Mouse (Mus musculus): Measurements from ENCODE around the gene Ldlr. TPM values are rescaled to one million over a fixed set of nuclear protein-coding genes. Genes with fewer than 3 reads are reported as not detected.

The Ldlr gene
- total and polyA plus RNA-seq, 2 experiments from 2014 or later = 9.6 to 27.7 TPM

- H3K4me1 ChIP-seq (ENCODE audit: insufficient read depth, low read length) = no peaks in the 10 kb centered on the region
- no peak overlapping the region for H3K4me3 ChIP-seq (ENCODE audit: low read depth, low read length)
- H3K27ac ChIP-seq (ENCODE audit: low read depth, low read length) = no peak overlapping the region
- WGBS = 86% methylated on average over 3 of the region's 3 CpGs
- H3K9ac ChIP-seq (replicated peaks; ENCODE audit: low read length, poor library complexity, severe bottlenecking) = no peak overlapping the region
- TF ChIP-seq CTCF (IDR thresholded peaks at IDR 0.05) = no peak
- no peak for ATAC-seq (ENCODE audit: low FRiP score)
- DNase-seq (ENCODE audit: low spot score) = no peak
- no peaks in the 10 kb centered on the region for H3K9me3 ChIP-seq (ENCODE audit: low read length)
- H3K4me2 ChIP-seq (ENCODE audit: low read depth, low read length, poor library complexity, severe bottlenecking) = no peak overlapping the region
- peaks cover 55% of the 10 kb centered on the region for H3K36me3 ChIP-seq (ENCODE audit: insufficient read depth, low read length)
- no peaks in the 10 kb centered on the region for H3K27me3 ChIP-seq (ENCODE audit: insufficient read depth, low read length)
These were observed 33.3 kb upstream of the Ldlr start for GRCm38 (mm10) chr9:21690031-21690430.

GRCm38 (mm10) chr9:21691862-21692261, 31.4 kb upstream of the Ldlr start:
- no peak overlapping the region for H3K9ac ChIP-seq (replicated peaks; ENCODE audit: low read length, poor library complexity, severe bottlenecking)
- peaks cover 42% of the 10 kb centered on the region for H3K36me3 ChIP-seq (ENCODE audit: insufficient read depth, low read length)
- H3K4me3 ChIP-seq (ENCODE audit: low read depth, low read length) = no peak overlapping the region
- H3K27ac ChIP-seq (ENCODE audit: low read depth, low read length) = no peak overlapping the region
- H3K9me3 ChIP-seq (ENCODE audit: low read length) = no peaks in the 10 kb centered on the region
- peak; percentile 58 for TF ChIP-seq CTCF (IDR thresholded peaks at IDR 0.05)
- 49% methylated on average over 2 of the region's 2 CpGs for WGBS
- H3K4me2 ChIP-seq (ENCODE audit: low read depth, low read length, poor library complexity, severe bottlenecking) = no peak overlapping the region
- ATAC-seq (ENCODE audit: low FRiP score) = peak; percentile 23; the same call in 1 of the 2 replicates
- H3K4me1 ChIP-seq (ENCODE audit: insufficient read depth, low read length) = no peaks in the 10 kb centered on the region
- DNase-seq (ENCODE audit: low spot score) = peak; percentile 44
- no peaks in the 10 kb centered on the region for H3K27me3 ChIP-seq (ENCODE audit: insufficient read depth, low read length)

- Histone ChIP-seq H3K4me3 (ENCODE audit: low read depth, low read length) (no peak overlapping the region), H3K36me3 (ENCODE audit: insufficient read depth, low read length) (peaks cover 40% of the 10 kb centered on the region), H3K27ac (ENCODE audit: low read depth, low read length) (no peak overlapping the region), H3K4me1 (ENCODE audit: insufficient read depth, low read length) (no peaks in the 10 kb centered on the region), H3K4me2 (ENCODE audit: low read depth, low read length, poor library complexity, severe bottlenecking) (no peak overlapping the region), H3K9me3 (ENCODE audit: low read length) (no peaks in the 10 kb centered on the region), H3K9ac (replicated peaks; ENCODE audit: low read length, poor library complexity, severe bottlenecking) (0 out of 2 replicates have a peak overlapping the region, but pooled peaks have one; percentile 19), H3K27me3 (ENCODE audit: insufficient read depth, low read length) (no peaks in the 10 kb centered on the region)
- TF ChIP-seq CTCF (IDR thresholded peaks at IDR 0.05) = no peak
- ATAC-seq (ENCODE audit: low FRiP score) (no peak), DNase-seq (ENCODE audit: low spot score) (no peak)
- 91% methylated on average over 4 of the region's 4 CpGs for WGBS
These were observed 30.8 kb upstream of the Ldlr start for GRCm38 (mm10) chr9:21692491-21692890.

- no peaks in the 10 kb centered on the region for H3K27me3 ChIP-seq (ENCODE audit: insufficient read depth, low read length)
- H3K9me3 ChIP-seq (ENCODE audit: low read length) = no peaks in the 10 kb centered on the region
- peaks cover 29% of the 10 kb centered on the region for H3K36me3 ChIP-seq (ENCODE audit: insufficient read depth, low read length)
- no peak overlapping the region for H3K27ac ChIP-seq (ENCODE audit: low read depth, low read length)
- no peak overlapping the region for H3K4me3 ChIP-seq (ENCODE audit: low read depth, low read length)
- ATAC-seq (ENCODE audit: low FRiP score) = no peak
- no peak overlapping the region for H3K4me2 ChIP-seq (ENCODE audit: low read depth, low read length, poor library complexity, severe bottlenecking)
- H3K9ac ChIP-seq (replicated peaks; ENCODE audit: low read length, poor library complexity, severe bottlenecking) = no peak overlapping the region
- TF ChIP-seq CTCF (IDR thresholded peaks at IDR 0.05) = no peak
- DNase-seq (ENCODE audit: low spot score) = no peak
- no peaks in the 10 kb centered on the region for H3K4me1 ChIP-seq (ENCODE audit: insufficient read depth, low read length)
These were observed 29.2 kb upstream of the Ldlr start for GRCm38 (mm10) chr9:21694071-21694470.

GRCm38 (mm10) chr9:21695229-21695792, 28.0 kb upstream of the Ldlr start:
- 96% methylated on average over 5 of the region's 5 CpGs for WGBS
- ATAC-seq (ENCODE audit: low FRiP score) = no peak

GRCm38 (mm10) chr9:21697121-21697520, 26.2 kb upstream of the Ldlr start:
- H3K36me3 ChIP-seq (ENCODE audit: insufficient read depth, low read length) = peaks cover 53% of the 10 kb centered on the region
- no peak overlapping the region for H3K4me3 ChIP-seq (ENCODE audit: low read depth, low read length)
- no peak for TF ChIP-seq CTCF (IDR thresholded peaks at IDR 0.05)
- H3K4me2 ChIP-seq (ENCODE audit: low read depth, low read length, poor library complexity, severe bottlenecking) = no peak overlapping the region
- ATAC-seq (ENCODE audit: low FRiP score) = no peak
- no peak overlapping the region for H3K9ac ChIP-seq (replicated peaks; ENCODE audit: low read length, poor library complexity, severe bottlenecking)
- H3K27ac ChIP-seq (ENCODE audit: low read depth, low read length) = no peak overlapping the region
- no peaks in the 10 kb centered on the region for H3K9me3 ChIP-seq (ENCODE audit: low read length)
- no peaks in the 10 kb centered on the region for H3K4me1 ChIP-seq (ENCODE audit: insufficient read depth, low read length)
- WGBS = 82% methylated on average over 6 of the region's 6 CpGs
- no peak for DNase-seq (ENCODE audit: low spot score)
- H3K27me3 ChIP-seq (ENCODE audit: insufficient read depth, low read length) = no peaks in the 10 kb centered on the region

More at GRCm38 (mm10) chr9:21695229-21695792, 28.0 kb upstream of the Ldlr start:
- Histone ChIP-seq H3K4me3 (ENCODE audit: low read depth, low read length) (no peak overlapping the region), H3K27me3 (ENCODE audit: insufficient read depth, low read length) (no peaks in the 10 kb centered on the region), H3K4me1 (ENCODE audit: insufficient read depth, low read length) (no peaks in the 10 kb centered on the region), H3K4me2 (ENCODE audit: low read depth, low read length, poor library complexity, severe bottlenecking) (no peak overlapping the region), H3K36me3 (ENCODE audit: insufficient read depth, low read length) (peaks cover 35% of the 10 kb centered on the region), H3K9me3 (ENCODE audit: low read length) (no peaks in the 10 kb centered on the region), H3K27ac (ENCODE audit: low read depth, low read length) (no peak overlapping the region), H3K9ac (replicated peaks; ENCODE audit: low read length, poor library complexity, severe bottlenecking) (no peak overlapping the region)
- no peak for DNase-seq (ENCODE audit: low spot score)
- no peak for TF ChIP-seq CTCF (IDR thresholded peaks at IDR 0.05)
